Mouse (Mus musculus) heart, adult 2 months (tissue): ENCODE results near the gene Atp1b3.

ENCODE experiments used
- CTCF ChIP-seq: fragments of 200-600 bp; IDR thresholded peaks from 2 replicates; pipeline ENCODE4 v1.8.1; 2022; ENCODE audit warnings: antibody characterized with exemption, mild to moderate bottlenecking, moderate library complexity
- EP300 ChIP-seq: fragments of 200-500 bp; IDR thresholded peaks from 2 replicates; pipeline ENCODE4 v1.6.1; 2011; ENCODE audit warnings: low read depth, low read length, control low read depth; ENCODE audit not compliant: insufficient read depth

- TF ChIP-seq CTCF (no peak), EP300 (no peak)
Observed at GRCm38 (mm10) chr9:96326496-96326923, 37.7 kb downstream of the Atp1b3 start.
